Mouse (Mus musculus) erythroblast, embryonic 14.5 days (primary cell): ENCODE data around the gene Wdfy2. TPM values are rescaled to one million over a fixed set of nuclear protein-coding genes. Genes with fewer than 3 reads are reported as not detected.

Experiments
- H3K27me3 ChIP-seq: 2 replicates; pipeline ENCODE4 v1.6.1; 2012; ENCODE audit warnings: inconsistent platforms; ENCODE audit not compliant: control insufficient read depth
- H3K36me3 ChIP-seq: 2 replicates; pipeline ENCODE4 v1.6.1; 2012; ENCODE audit warnings: mild to moderate bottlenecking, inconsistent platforms; ENCODE audit not compliant: control insufficient read depth
- H3K4me1 ChIP-seq: 2 replicates; pipeline ENCODE4 v1.6.1; 2012; ENCODE audit warnings: inconsistent platforms; ENCODE audit not compliant: control insufficient read depth
- H3K4me3 ChIP-seq: replicated peaks from 2 replicates; pipeline ENCODE3; 2012; ENCODE audit warnings: moderate library complexity, mild to moderate bottlenecking, inconsistent platforms
- H3K9me3 ChIP-seq: 2 replicates; pipeline ENCODE4 v1.6.1; 2012; ENCODE audit warnings: low read length, inconsistent platforms, mixed read lengths; ENCODE audit not compliant: control insufficient read depth
- GATA1 ChIP-seq: IDR thresholded peaks from 2 replicates; pipeline ENCODE4 v1.6.1; 2012; ENCODE audit warnings: low read length, inconsistent platforms, mixed read lengths
- TAL1 ChIP-seq: IDR thresholded peaks from 3 replicates; pipeline ENCODE4 v1.6.1; 2012; ENCODE audit warnings: low read length, inconsistent platforms, mixed read lengths
- polyA plus RNA-seq: library from polyadenylated mRNA; stranded (reverse); fragments of >175 nt; gene quantifications from 2 replicates; pipeline ENCODE4 v1.2.3, GENCODE M21; 2012

Gene Wdfy2
- polyA plus RNA-seq, 1 experiment = under 0.01 TPM

- H3K36me3 ChIP-seq = no peaks in the 10 kb centered on the region
- no peak overlapping the region for H3K4me3 ChIP-seq
- H3K9me3 ChIP-seq = no peaks in the 10 kb centered on the region
- no peaks in the 10 kb centered on the region for H3K27me3 ChIP-seq
- no peak for TF ChIP-seq TAL1
- TF ChIP-seq GATA1 = no peak
- no peaks in the 10 kb centered on the region for H3K4me1 ChIP-seq
Measured at GRCm38 (mm10) chr14:62936631-62937380, 99.3 kb downstream of the Wdfy2 start.

DNA sequence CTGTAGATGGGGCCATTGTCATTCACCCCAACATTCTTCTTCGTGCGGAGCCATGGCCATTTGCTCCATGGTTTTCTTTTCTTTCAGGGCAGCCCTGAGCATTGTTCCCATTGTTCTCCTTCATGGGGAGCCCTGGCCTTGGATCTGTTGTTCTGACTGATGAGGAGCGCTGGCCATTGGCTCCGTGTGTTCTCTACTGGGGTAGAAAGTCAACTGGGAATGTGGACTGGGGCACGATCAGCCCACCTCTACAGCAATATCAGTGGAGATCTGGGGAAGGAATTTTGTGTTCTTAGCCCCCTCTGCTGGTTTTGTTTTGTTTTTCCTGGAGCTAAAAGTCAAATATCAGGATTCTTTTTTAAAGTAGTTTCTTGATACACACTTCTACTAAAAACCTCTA, 100.2 kb downstream of the Wdfy2 start:
- Histone ChIP-seq H3K27me3 (no peaks in the 10 kb centered on the region), H3K4me1 (no peaks in the 10 kb centered on the region), H3K9me3 (no peaks in the 10 kb centered on the region), H3K4me3 (no peak overlapping the region), H3K36me3 (no peaks in the 10 kb centered on the region)
- TF ChIP-seq TAL1 (no peak), GATA1 (no peak)

- TF ChIP-seq GATA1 (no peak), TAL1 (no peak)
- H3K9me3 ChIP-seq = no peaks in the 10 kb centered on the region
- H3K36me3 ChIP-seq = peaks cover 1% of the 10 kb centered on the region; the same call in 1 of the 2 replicates
- H3K4me3 ChIP-seq = no peak overlapping the region
- no peaks in the 10 kb centered on the region for H3K27me3 ChIP-seq
- no peaks in the 10 kb centered on the region for H3K4me1 ChIP-seq
Measured at GRCm38 (mm10) chr14:62939435-62939834, 102.0 kb downstream of the Wdfy2 start.

DNA sequence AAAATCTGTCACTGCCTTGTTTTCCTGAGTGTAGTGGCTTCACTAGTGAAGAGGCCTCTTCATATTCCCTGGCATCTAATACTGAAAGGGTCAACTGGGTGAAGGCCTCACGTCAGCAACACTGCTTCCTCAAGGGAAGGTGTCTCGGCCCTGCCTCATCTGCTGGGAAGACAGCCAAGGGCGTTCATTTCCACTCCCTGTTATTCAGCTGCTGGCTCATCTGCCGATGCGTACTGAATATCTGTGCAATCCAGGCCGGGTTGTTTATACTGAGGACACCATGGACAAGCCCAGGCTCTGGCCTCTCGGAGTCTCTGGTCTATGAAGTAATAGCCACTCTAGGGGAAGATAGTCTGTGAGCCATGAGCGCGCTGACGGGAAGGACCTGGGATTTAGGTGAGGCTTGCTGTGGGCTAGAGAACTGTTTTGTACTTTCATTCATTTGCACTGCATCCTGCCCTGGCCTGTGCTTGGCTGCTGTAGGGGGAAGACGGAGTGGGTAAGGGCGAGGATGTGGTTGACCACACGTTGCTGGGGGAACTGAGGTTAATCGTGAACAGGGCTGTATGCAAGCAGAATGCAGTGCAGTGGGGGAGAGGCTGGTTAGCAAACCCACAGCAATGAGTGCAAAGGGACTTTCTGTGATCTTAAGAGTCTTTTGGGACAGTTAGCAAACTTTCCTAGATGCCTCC, 103.1 kb downstream of the Wdfy2 start:
- no peak for TF ChIP-seq GATA1
- TF ChIP-seq TAL1 = no peak
- no peaks in the 10 kb centered on the region for H3K9me3 ChIP-seq
- no peak overlapping the region for H3K4me3 ChIP-seq
- H3K36me3 ChIP-seq = peaks cover 5% of the 10 kb centered on the region; the same call in 1 of the 2 replicates
- no peaks in the 10 kb centered on the region for H3K27me3 ChIP-seq
- H3K4me1 ChIP-seq = no peaks in the 10 kb centered on the region

DNA sequence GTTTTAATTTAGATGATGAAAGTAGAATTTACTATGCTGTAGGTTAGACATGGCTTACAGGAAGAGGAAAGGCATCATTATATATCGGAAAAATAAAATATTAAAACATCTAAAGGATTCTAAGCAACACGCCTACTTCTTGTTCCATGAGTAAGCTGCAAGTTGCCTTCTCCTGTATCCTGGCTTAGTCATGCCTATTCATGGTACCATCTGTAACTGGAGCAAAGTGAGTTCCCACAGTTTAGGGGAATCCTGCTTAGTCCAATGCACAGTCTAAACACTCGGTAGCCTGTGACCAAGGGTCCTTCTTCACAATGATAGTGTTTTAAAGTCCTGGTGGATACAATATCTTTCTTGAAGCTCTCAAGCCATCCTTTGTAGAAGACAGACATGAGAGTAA, 109.3 kb downstream of the Wdfy2 start:
- Histone ChIP-seq H3K4me3 (no peak overlapping the region), H3K36me3 (peaks cover 5% of the 10 kb centered on the region; the same call in 1 of the 2 replicates), H3K27me3 (no peaks in the 10 kb centered on the region), H3K9me3 (no peaks in the 10 kb centered on the region), H3K4me1 (no peaks in the 10 kb centered on the region)
- no peak for TF ChIP-seq GATA1
- no peak for TF ChIP-seq TAL1

DNA sequence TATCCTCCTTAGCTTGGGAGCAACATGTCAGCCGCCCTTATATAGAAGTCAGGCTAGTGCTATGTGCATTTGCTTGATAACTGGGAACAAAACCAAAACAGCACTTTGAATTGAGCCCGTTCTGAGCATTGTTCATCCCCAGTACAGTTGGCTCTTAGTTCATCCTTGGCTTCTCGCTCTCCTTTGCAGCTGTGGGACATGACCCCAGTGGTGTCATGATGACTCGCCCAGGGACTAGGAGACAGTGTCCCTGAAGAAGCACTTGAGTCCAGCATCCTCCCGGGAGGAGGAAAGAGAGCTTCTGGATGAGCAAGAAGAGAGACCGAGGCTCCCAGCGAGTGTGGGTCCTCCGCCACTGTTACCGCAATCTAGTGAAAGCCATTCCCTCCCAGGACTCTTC, 118.6 kb downstream of the Wdfy2 start:
- H3K4me3 ChIP-seq = no peak overlapping the region

DNA sequence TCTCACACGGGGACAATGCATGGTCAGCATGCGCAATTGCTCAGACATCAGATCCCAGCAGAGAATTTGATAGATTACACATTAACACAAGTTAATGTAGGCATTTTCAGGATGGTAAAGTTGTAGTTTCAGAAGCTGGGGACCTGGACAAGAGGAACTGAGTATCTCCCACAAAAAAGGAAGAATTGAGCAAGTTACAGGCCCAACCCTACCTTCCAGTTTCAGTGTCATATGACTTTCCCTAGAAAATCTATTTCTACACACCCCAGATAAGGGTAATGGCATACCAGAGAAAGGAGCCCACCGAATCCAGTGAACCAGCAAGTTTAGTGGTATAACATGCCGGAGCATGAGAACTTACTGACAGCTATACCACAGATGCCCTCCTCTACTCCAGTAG, 126.2 kb downstream of the Wdfy2 start:
- no peak overlapping the region for H3K4me3 ChIP-seq
- H3K9me3 ChIP-seq = no peaks in the 10 kb centered on the region
- no peaks in the 10 kb centered on the region for H3K36me3 ChIP-seq
- TF ChIP-seq GATA1 (no peak), TAL1 (no peak)
- H3K27me3 ChIP-seq = no peaks in the 10 kb centered on the region
- no peaks in the 10 kb centered on the region for H3K4me1 ChIP-seq

More for the DNA sequence above, 118.6 kb downstream of the Wdfy2 start:
- Histone ChIP-seq H3K27me3 (no peaks in the 10 kb centered on the region), H3K4me1 (no peaks in the 10 kb centered on the region), H3K9me3 (no peaks in the 10 kb centered on the region), H3K36me3 (peaks cover 4% of the 10 kb centered on the region; the same call in 1 of the 2 replicates)
- TF ChIP-seq GATA1 = no peak
- TF ChIP-seq TAL1 = no peak

- no peak for TF ChIP-seq TAL1
- TF ChIP-seq GATA1 = no peak
- Histone ChIP-seq H3K9me3 (no peaks in the 10 kb centered on the region), H3K27me3 (no peaks in the 10 kb centered on the region)
Measured at GRCm38 (mm10) chr14:62965342-62965741, 127.9 kb downstream of the Wdfy2 start.

DNA sequence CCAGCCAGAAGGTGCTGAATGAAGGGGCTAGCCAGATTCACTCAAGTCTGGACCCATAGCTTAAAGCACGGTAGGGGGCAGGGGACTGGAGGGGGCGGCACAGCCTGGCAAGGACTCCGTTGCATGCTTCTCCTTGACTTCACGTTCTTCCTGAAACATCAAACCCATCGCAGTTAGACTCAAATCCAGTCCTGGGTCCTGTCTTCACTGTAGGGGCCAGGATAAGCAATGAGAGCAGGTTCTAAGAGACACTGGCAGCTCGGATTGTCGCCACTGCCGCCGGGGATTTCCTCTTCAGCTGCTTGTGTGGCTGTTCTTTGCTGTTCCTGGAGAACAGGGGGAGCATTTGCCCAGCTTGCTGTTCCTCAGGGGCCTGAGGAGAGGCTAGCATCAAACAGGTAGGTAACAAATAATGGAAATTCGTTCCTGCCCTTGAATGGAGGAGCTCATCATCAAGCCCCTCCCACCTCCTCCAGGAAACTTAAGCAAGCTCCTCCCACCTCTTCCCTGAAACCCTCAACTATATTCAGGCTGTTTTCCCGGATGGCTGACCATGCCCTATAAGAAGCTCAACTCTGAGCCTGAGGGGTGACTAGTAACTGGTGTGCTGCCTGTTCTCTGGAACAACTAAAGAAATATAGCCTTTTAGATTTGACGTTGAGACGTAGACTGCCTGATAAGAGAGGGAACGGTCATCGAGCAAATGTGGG, 128.5 kb downstream of the Wdfy2 start:
- Histone ChIP-seq H3K4me3 (no peak overlapping the region), H3K36me3 (no peaks in the 10 kb centered on the region), H3K4me1 (no peaks in the 10 kb centered on the region), H3K9me3 (no peaks in the 10 kb centered on the region), H3K27me3 (no peaks in the 10 kb centered on the region)
- TF ChIP-seq GATA1 (no peak), TAL1 (no peak)

More at GRCm38 (mm10) chr14:62965342-62965741, 127.9 kb downstream of the Wdfy2 start:
- no peaks in the 10 kb centered on the region for H3K4me1 ChIP-seq
- no peaks in the 10 kb centered on the region for H3K36me3 ChIP-seq
- no peak overlapping the region for H3K4me3 ChIP-seq
